Mouse (Mus musculus) brain, embryonic 14.5 days (tissue): ENCODE measurements at regions not wholly inside any gene's neighbourhood (a gene's known extent, or its start where the extent isn't known, plus 50 kb on each side); places are given as distances from the start of the nearest gene placed in this dataset.

Experiments
- CTCF ChIP-seq: fragments of 200-500 bp; IDR thresholded peaks from 2 replicates; pipeline ENCODE4 v1.5.1; 2012; ENCODE audit warnings: inconsistent platforms, mild to moderate bottlenecking, moderate library complexity, borderline replicate concordance; ENCODE audit not compliant: insufficient read depth, insufficient read length; ENCODE audit errors: extremely low read depth
- POLR2A ChIP-seq: fragments of 200-500 bp; IDR thresholded peaks from 2 replicates; pipeline ENCODE4 v1.6.1; 2012; ENCODE audit warnings: mild to moderate bottlenecking, inconsistent platforms, borderline replicate concordance; ENCODE audit not compliant: poor library complexity, insufficient read depth, insufficient read length, severe bottlenecking; ENCODE audit errors: extremely low read depth

DNA sequence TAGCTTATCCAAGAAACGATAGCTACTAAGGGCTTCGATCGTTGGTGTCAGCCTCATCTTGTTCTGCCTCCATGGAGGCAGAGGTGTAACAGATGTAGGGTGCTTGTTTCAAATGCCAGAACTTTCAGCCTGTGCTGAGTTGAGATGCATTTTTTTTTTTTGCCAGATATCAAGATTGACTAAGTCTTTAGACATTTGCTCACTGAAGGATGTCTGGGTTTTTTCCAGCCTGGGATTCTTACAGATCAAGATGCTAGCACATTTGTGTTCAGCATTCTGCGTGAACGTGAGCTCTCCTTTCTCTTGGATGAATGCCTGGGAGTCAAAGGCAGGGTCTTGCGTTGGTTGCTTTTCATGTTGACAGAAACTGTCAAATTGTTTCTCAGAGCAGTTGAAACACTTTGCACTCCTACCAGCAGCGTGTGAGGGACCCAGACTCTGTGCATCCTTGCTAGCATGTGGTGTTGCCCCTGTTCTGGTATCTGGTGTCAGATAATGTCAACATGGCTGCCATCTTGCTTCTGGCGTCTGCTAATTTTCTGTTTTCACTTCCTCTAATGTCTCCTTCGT is 114.4 kb upstream of the Arl4c start:
- no peak for TF ChIP-seq CTCF
- TF ChIP-seq POLR2A = no peak
